ENCODE assay signal across 9 mouse cellular contexts in genomic region chrX:9221206-9221605, GRCm38 (mm10). TPM values are rescaled to one million over a fixed set of nuclear protein-coding genes. Genes with fewer than 3 reads are reported as not detected.
DNase-seq lines count a peak whose midpoint lies in the region; ATAC-seq and TF ChIP-seq lines count a peak whose summit lies in the region.
"Had no signal": no experiment of that assay in that cellular context is flagged by ENCODE, and none has a peak within 500 bp of the region (broad histone marks: within the 10 kb centered on the region; RNA-seq: fewer than 3 reads in every experiment).

No protein-coding gene starts in this region.

- H3K27ac ChIP-seq in cerebellum, adult 2 months (ENCODE audit: insufficient read depth, low read length) = no peak overlapping the region
- H3K27ac ChIP-seq in liver, embryonic 11.5 days (ENCODE audit: low read depth, low read length) = no peak overlapping the region
- H3K27ac ChIP-seq: neural tube, embryonic 13.5 days had no signal

- H3K27me3 ChIP-seq in cerebellum, adult 2 months (ENCODE audit: control insufficient read depth, insufficient read depth, low read length) = no peaks in the 10 kb centered on the region
- no peaks in the 10 kb centered on the region for H3K27me3 ChIP-seq in liver, embryonic 11.5 days (replicated peaks; ENCODE audit: control insufficient read depth, insufficient read depth, low read length)
- H3K27me3 ChIP-seq: neural tube, embryonic 13.5 days had no signal

- TF ChIP-seq POLR2A in cerebellum, adult 2 months (IDR thresholded peaks at IDR 0.05; ENCODE audit: borderline replicate concordance, insufficient read depth, low read length) = no peak

- no peak overlapping the region for H3K9ac ChIP-seq in liver, embryonic 11.5 days (ENCODE audit: low read depth, low read length)
- H3K9ac ChIP-seq: neural tube, embryonic 13.5 days had no signal

- no peaks in the 10 kb centered on the region for H3K9me3 ChIP-seq in liver, embryonic 11.5 days (ENCODE audit: control insufficient read depth, low read length)
- H3K9me3 ChIP-seq: neural tube, embryonic 13.5 days had no signal

- no peak overlapping the region for H3K4me3 ChIP-seq in cerebellum, adult 2 months (replicated peaks; ENCODE audit: insufficient read depth, low read depth, low read length)
- no peak overlapping the region for H3K4me3 ChIP-seq in liver, embryonic 11.5 days (ENCODE audit: low read depth, low read length)
- H3K4me3 ChIP-seq: neural tube, embryonic 13.5 days had no signal

- 41% methylated on average over 6 of the region's 6 CpGs for WGBS in cerebellum, adult 2 months
- 24% methylated on average over 6 of the region's 6 CpGs for WGBS in liver, embryonic 11.5 days

- H3K36me3 ChIP-seq in liver, embryonic 11.5 days (ENCODE audit: control insufficient read depth, insufficient read depth, low read length) = no peaks in the 10 kb centered on the region
- H3K36me3 ChIP-seq: neural tube, embryonic 13.5 days had no signal

- peak; percentile 23 for ATAC-seq in activated CD4-positive, CD25-positive, alpha-beta regulatory T cell, adult 4 months
- peak; percentile 91 for ATAC-seq in erythroblast, adult 5-6 weeks (replicated peaks; ENCODE audit: low FRiP score, poor library complexity, severe bottlenecking)
- 0 out of 2 replicates have a peak, but pooled peaks have one; percentile 29 for ATAC-seq in liver, embryonic 11.5 days (replicated peaks; ENCODE audit: low FRiP score)

- no peaks in the 10 kb centered on the region; the same call in 1 of the 2 replicates for H3K4me1 ChIP-seq in cerebellum, adult 2 months (ENCODE audit: control insufficient read depth, insufficient read depth, low read length)
- H3K4me1 ChIP-seq in liver, embryonic 11.5 days (replicated peaks; ENCODE audit: control insufficient read depth, insufficient read depth, low read length) = no peaks in the 10 kb centered on the region
- H3K4me1 ChIP-seq: neural tube, embryonic 13.5 days had no signal

- peak in 1 of 2 experiments; percentile 29 for DNase-seq in cerebellum, adult 2 months
- no peak for DNase-seq in cerebellum, adult 9-11 months
- peak; percentile 28 to 47 for DNase-seq in layer of hippocampus, postnatal 10 days (ENCODE audit: low spot score in 2 of 2)
- no peak for DNase-seq in layer of hippocampus, postnatal 14 days (ENCODE audit: low spot score in 2 of 2)
- no peak for DNase-seq in liver, embryonic 11.5 days (ENCODE audit: low spot score)
- DNase-seq in spleen, adult 12 weeks (ENCODE audit: low spot score) = peak; percentile 44

- peak; percentile 22; the same call in 1 of the 2 replicates for TF ChIP-seq CTCF in cerebellum, adult 2 months (IDR thresholded peaks at IDR 0.05; ENCODE audit: borderline replicate concordance, insufficient read depth, low read depth, low read length)

- no peak overlapping the region for H3K4me2 ChIP-seq in liver, embryonic 11.5 days
- H3K4me2 ChIP-seq: neural tube, embryonic 13.5 days had no signal

RNA-seq across cellular contexts. Expression of gene Lancl3, which starts 21.5 kb away (rescaled TPM):
- polyA plus RNA-seq in cerebellum, adult 2 months (2012; rRNA removed) = 5.0 and 5.5 TPM in 2 replicates
- 1 to 10 TPM; 3.9 to 5.5 TPM for total RNA-seq in layer of hippocampus, postnatal 10 days (2021)
- total RNA-seq in layer of hippocampus, postnatal 14 days (2021) = 1 to 10 TPM; 3.7 to 4.7 TPM
- 1 to 10 TPM in 1 of 2 experiments, under 1 TPM in 1; 0.74 to 1.8 TPM for polyA plus RNA-seq in activated CD4-positive, CD25-positive, alpha-beta regulatory T cell, adult 4 months (2017; shearing (Covaris generic))
- not detected in 2 replicates for total RNA-seq in erythroblast, adult 5-6 weeks (2015; ENCODE audit: low replicate concordance)
- total RNA-seq in erythroblast, adult 5-6 weeks (2017; ENCODE audit: low replicate concordance) = 0.60 and 0.70 TPM in 2 replicates
- polyA plus RNA-seq in liver, embryonic 11.5 days (2014; fragmentation: Nextera tagmentation; extraction: Ambion mirVana) = 0.23 and 0.27 TPM in 2 replicates

RNA-seq across cellular contexts. Expression of gene Gm14862, which starts 35.5 kb away (rescaled TPM):
- not detected in 2 replicates for polyA plus RNA-seq in cerebellum, adult 2 months (2012; rRNA removed)
- not detected for total RNA-seq in layer of hippocampus, postnatal 10 days (2021)
- total RNA-seq in layer of hippocampus, postnatal 14 days (2021) = not detected
- polyA plus RNA-seq in activated CD4-positive, CD25-positive, alpha-beta regulatory T cell, adult 4 months (2017; shearing (Covaris generic)) = under 1 TPM in 1 of 2 experiments, not detected in 1; 0.45 TPM
- total RNA-seq in erythroblast, adult 5-6 weeks (2015; ENCODE audit: low replicate concordance) = 9.4 TPM in 1 of 2 replicates, not detected in the other
- 1.4 and 5.6 TPM in 2 replicates for total RNA-seq in erythroblast, adult 5-6 weeks (2017; ENCODE audit: low replicate concordance)
- polyA plus RNA-seq in liver, embryonic 11.5 days (2014; fragmentation: Nextera tagmentation; extraction: Ambion mirVana) = 1.0 and 1.1 TPM in 2 replicates
- polyA plus RNA-seq: neural tube, embryonic 13.5 days had no signal

RNA-seq across cellular contexts. Expression of gene Xk, which starts 51.4 kb away (rescaled TPM):
- polyA plus RNA-seq in cerebellum, adult 2 months (2012; rRNA removed) = 20.1 and 22.7 TPM in 2 replicates
- total RNA-seq in layer of hippocampus, postnatal 10 days (2021) = 10 to 100 TPM in 1 of 2 experiments, 1 to 10 TPM in 1; 9.1 to 11.5 TPM
- total RNA-seq in layer of hippocampus, postnatal 14 days (2021) = 10 to 100 TPM in 1 of 2 experiments, 1 to 10 TPM in 1; 8.4 to 11.9 TPM
- 1 to 10 TPM; 1.0 to 1.1 TPM for polyA plus RNA-seq in activated CD4-positive, CD25-positive, alpha-beta regulatory T cell, adult 4 months (2017; shearing (Covaris generic))
- total RNA-seq in erythroblast, adult 5-6 weeks (2015; ENCODE audit: low replicate concordance) = 42.5 and 48.9 TPM in 2 replicates
- total RNA-seq in erythroblast, adult 5-6 weeks (2017; ENCODE audit: low replicate concordance) = 35.4 and 46.2 TPM in 2 replicates
- 27.7 and 31.5 TPM in 2 replicates for polyA plus RNA-seq in liver, embryonic 11.5 days (2014; fragmentation: Nextera tagmentation; extraction: Ambion mirVana)

Comparison
In these comparisons a context has a peak if more than half of its experiments do, and no peak if none do; other contexts are left out.
1. DNase-seq: peak in layer of hippocampus, postnatal 10 days (2 of 2) and spleen, adult 12 weeks (single experiment); none in cerebellum, adult 9-11 months (single experiment), layer of hippocampus, postnatal 14 days (0 of 2) and liver, embryonic 11.5 days (single experiment).
2. ATAC-seq: peak in every context shown above with its lines; median percentile 91 in erythroblast, adult 5-6 weeks; 29 in liver, embryonic 11.5 days; 23 in activated CD4-positive, CD25-positive, alpha-beta regulatory T cell, adult 4 months.